Mouse (Mus musculus): ENCODE results near the gene Iqgap2.

DNA sequence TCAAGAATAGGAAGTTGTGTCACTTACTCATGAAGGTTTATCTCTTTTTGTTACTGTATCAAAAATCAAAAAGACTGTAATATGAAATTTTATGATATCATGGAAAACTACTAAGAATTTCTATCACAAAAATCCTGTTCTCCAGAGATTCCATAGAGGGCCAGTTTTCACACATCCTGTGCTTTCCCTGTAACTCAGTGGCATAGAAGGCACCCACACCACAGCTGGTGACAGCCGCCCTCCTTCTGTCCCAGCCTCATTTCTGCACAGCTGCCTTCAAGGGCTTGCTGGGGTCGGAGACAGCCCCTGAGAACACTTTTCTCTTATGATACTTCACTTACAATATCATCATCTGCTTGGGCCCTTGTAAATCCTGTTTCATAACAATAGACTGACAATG lies 131.9 kb downstream of the Iqgap2 start:
- TF ChIP-seq CTCF (IDR thresholded peaks at IDR 0.05; ENCODE audit: insufficient read depth, low read length) (no peak), POLR2A (IDR thresholded peaks at IDR 0.05; ENCODE audit: borderline replicate concordance, extremely low read depth, low read depth, low read length) (no peak)
